Mouse (Mus musculus) liver, postnatal 0 days (tissue): ENCODE measurements around the gene Cdc42.

Source experiments
- CTCF ChIP-seq: sonication (generic); IDR thresholded peaks from 2 replicates; pipeline ENCODE4 v1.5.1; 2016; ENCODE audit warnings: antibody characterized with exemption, low read depth
- EP300 ChIP-seq: IDR thresholded peaks from 2 replicates; pipeline ENCODE4 v1.6.1; 2016; ENCODE audit warnings: antibody characterized with exemption, low read depth, mild to moderate bottlenecking

- TF ChIP-seq CTCF (no peak), EP300 (no peak)
Observed at GRCm38 (mm10) chr4:137271856-137272255, 85.7 kb downstream of the Cdc42 start.
